8 mouse cellular contexts compared by ENCODE assay signal in the genomic region with DNA sequence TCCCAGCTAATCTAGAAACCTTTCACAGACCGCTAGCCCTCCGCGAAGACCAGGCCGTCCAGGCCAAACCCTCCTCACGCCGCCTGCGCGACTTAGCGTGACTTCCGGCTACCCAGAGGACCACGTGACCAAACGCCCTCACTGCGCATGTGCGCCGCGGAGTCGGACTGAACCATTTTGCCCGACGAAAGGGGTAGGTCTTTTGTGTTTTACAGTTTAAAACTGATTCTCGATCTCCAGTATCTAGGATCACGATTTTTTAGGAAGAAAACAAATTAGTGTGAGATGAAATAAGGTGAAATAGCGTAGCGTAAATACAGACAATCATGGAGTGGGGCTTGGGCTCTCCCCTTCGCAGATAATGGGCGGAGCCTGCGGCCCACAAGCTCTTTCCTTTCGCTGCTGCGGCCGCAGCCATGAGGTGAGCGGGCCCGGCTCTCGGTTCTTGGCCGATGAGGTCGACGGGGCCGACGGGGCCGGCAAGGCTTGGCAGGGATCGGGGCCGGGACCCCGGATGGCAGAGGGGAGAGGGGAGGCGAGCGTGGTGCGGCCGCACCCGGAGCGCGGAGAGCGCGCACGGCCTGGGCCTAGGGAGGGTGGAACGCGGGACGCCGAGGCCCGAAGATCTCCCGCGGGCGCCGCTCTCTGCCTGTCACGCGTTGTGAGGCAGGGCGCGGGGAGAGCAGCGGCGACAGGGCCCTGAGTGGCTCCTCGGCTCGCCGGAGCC. TPM values are rescaled to one million over a fixed set of nuclear protein-coding genes. Genes with fewer than 3 reads are reported as not detected.
DNase-seq lines count a peak whose midpoint lies in the region; ATAC-seq and TF ChIP-seq lines count a peak whose summit lies in the region.

TSS of gene Rpl19 (plus strand) at position 141 of the 727 bp plus-strand sequence.

- no peak for TF ChIP-seq CTCF in CH12.LX (conservative IDR thresholded peaks at IDR 0.05 in 1 of 2, IDR thresholded peaks at IDR 0.05 in 1 of 2; ENCODE audit: low read depth in 2 of 2, low read length in 2 of 2)
- TF ChIP-seq CTCF in heart, postnatal 0 days (IDR thresholded peaks at IDR 0.05; ENCODE audit: low read depth), result no peak
- no peak for TF ChIP-seq CTCF in testis, adult 2 months (IDR thresholded peaks at IDR 0.05; ENCODE audit: control insufficient read depth, insufficient read depth, insufficient replicate concordance, low read depth, low read length)

- no peaks in the 10 kb centered on the region for H3K9me3 ChIP-seq in CH12.LX (replicated peaks; ENCODE audit: low read length)
- H3K9me3 ChIP-seq in forebrain, embryonic 12.5 days, result no peaks in the 10 kb centered on the region
- H3K9me3 ChIP-seq in heart, postnatal 0 days (replicated peaks; ENCODE audit: control insufficient read depth, low read length), result no peaks in the 10 kb centered on the region
- no peaks in the 10 kb centered on the region for H3K9me3 ChIP-seq in liver, embryonic 16.5 days (replicated peaks; ENCODE audit: control insufficient read depth, low read length)
- no peaks in the 10 kb centered on the region for H3K9me3 ChIP-seq in neural tube, embryonic 13.5 days

- H3K36me3 ChIP-seq in CH12.LX (replicated peaks in 1 of 2; ENCODE audit: control insufficient read depth in 1 of 2, insufficient read depth in 1 of 2, low read length in 1 of 2), result peaks cover 33 to 37% of the 10 kb centered on the region in 2 experiments
- H3K36me3 ChIP-seq in forebrain, embryonic 12.5 days (replicated peaks), result peaks cover 33% of the 10 kb centered on the region
- H3K36me3 ChIP-seq in heart, postnatal 0 days (replicated peaks; ENCODE audit: control insufficient read depth, insufficient read depth, low read length), result peaks cover 32% of the 10 kb centered on the region
- peaks cover 27% of the 10 kb centered on the region for H3K36me3 ChIP-seq in liver, embryonic 16.5 days (ENCODE audit: control insufficient read depth, insufficient read depth)
- H3K36me3 ChIP-seq in neural tube, embryonic 13.5 days, result peaks cover 33% of the 10 kb centered on the region
- no peaks in the 10 kb centered on the region for H3K36me3 ChIP-seq in testis, adult 2 months (ENCODE audit: control insufficient read depth, insufficient read depth, low read length)

- peaks cover 23% of the 10 kb centered on the region for H3K79me2 ChIP-seq in CH12.LX (replicated peaks; ENCODE audit: control insufficient read depth, extremely low read depth, insufficient read depth, poor library complexity, severe bottlenecking)

- peaks cover 11 to 46% of the 10 kb centered on the region in 2 experiments for H3K4me1 ChIP-seq in CH12.LX (ENCODE audit: control insufficient read depth in 1 of 2, insufficient read depth in 2 of 2)
- peaks cover 36% of the 10 kb centered on the region for H3K4me1 ChIP-seq in forebrain, embryonic 12.5 days
- peaks cover 10% of the 10 kb centered on the region for H3K4me1 ChIP-seq in heart, postnatal 0 days (ENCODE audit: control insufficient read depth, insufficient read depth)
- H3K4me1 ChIP-seq in liver, embryonic 16.5 days (ENCODE audit: control insufficient read depth, low read depth, low read length), result peaks cover 18% of the 10 kb centered on the region
- H3K4me1 ChIP-seq in neural tube, embryonic 13.5 days (replicated peaks), result peaks cover 33% of the 10 kb centered on the region
- H3K4me1 ChIP-seq in testis, adult 2 months (ENCODE audit: control insufficient read depth, insufficient read depth, low read length), result peaks cover 11% of the 10 kb centered on the region

- in situ Hi-C loops in CH12.LX (cut with MboI; ENCODE audit: low pct_ligation_motif_present, low pct_unique_long_range_greater_than_20kb, low sequenced_read_pairs), result loop anchor here (5.0 kb wide), 2 partner anchors 34 to 56 kb away; no protein-coding TSS in a partner anchor

- dilution Hi-C loops in CH12.LX (cut with MboI; ENCODE audit: extremely low pct_ligation_motif_present, extremely low pct_unique_long_range_greater_than_20kb, low sequenced_read_pairs), result no loop called here

- peak within 1 kb of the TSS; percentile 69 for H3K27ac ChIP-seq in CH12.LX (ENCODE audit: insufficient read depth, low read depth)
- H3K27ac ChIP-seq in forebrain, embryonic 12.5 days, result peak within 1 kb of the TSS; percentile 86
- H3K27ac ChIP-seq in heart, postnatal 0 days (ENCODE audit: low read depth), result peak within 1 kb of the TSS; percentile 90
- H3K27ac ChIP-seq in liver, embryonic 16.5 days (ENCODE audit: low read length), result peak within 1 kb of the TSS; percentile 80
- peak within 1 kb of the TSS; percentile 92 for H3K27ac ChIP-seq in neural tube, embryonic 13.5 days (replicated peaks)
- peak within 1 kb of the TSS; percentile 93 for H3K27ac ChIP-seq in testis, adult 2 months (ENCODE audit: control insufficient read depth, insufficient read depth, low read depth, low read length)

- WGBS in forebrain, embryonic 12.5 days, result under 1% methylated on average over 69 of the region's 69 CpGs
- under 1% methylated on average over 65 of the region's 69 CpGs for WGBS in heart, postnatal 0 days
- WGBS in liver, embryonic 16.5 days (ENCODE audit: insufficient replicate concordance), result under 1% methylated on average over 68 of the region's 69 CpGs
- 2% methylated on average over 68 of the region's 69 CpGs for WGBS in neural tube, embryonic 13.5 days

- H3K9ac ChIP-seq in CH12.LX (ENCODE audit: insufficient read depth, low read depth), result peak within 1 kb of the TSS; percentile 94
- H3K9ac ChIP-seq in forebrain, embryonic 12.5 days, result peak within 1 kb of the TSS; percentile 99
- H3K9ac ChIP-seq in heart, postnatal 0 days (replicated peaks; ENCODE audit: low read depth, low read length), result peak within 1 kb of the TSS; percentile 98
- peak within 1 kb of the TSS; percentile 97 for H3K9ac ChIP-seq in liver, embryonic 16.5 days (ENCODE audit: low read depth, low read length)
- peak within 1 kb of the TSS; percentile 98 for H3K9ac ChIP-seq in neural tube, embryonic 13.5 days

- TF ChIP-seq RAD21 in CH12.LX (IDR thresholded peaks at IDR 0.05; ENCODE audit: low read depth, low read length), result no peak

- peak within 1 kb of the TSS; percentile 92 to 99 (median 98) for H3K4me3 ChIP-seq in CH12.LX (replicated peaks in 1 of 3; ENCODE audit: low read depth in 2 of 3, low read length in 2 of 3, poor library complexity in 1 of 3)
- peak within 1 kb of the TSS; percentile 99 for H3K4me3 ChIP-seq in forebrain, embryonic 12.5 days (replicated peaks)
- H3K4me3 ChIP-seq in heart, postnatal 0 days (ENCODE audit: low read depth, low read length), result peak within 1 kb of the TSS; percentile 85
- H3K4me3 ChIP-seq in liver, embryonic 16.5 days (ENCODE audit: low read depth, low read length), result peak within 1 kb of the TSS; percentile 98
- H3K4me3 ChIP-seq in neural tube, embryonic 13.5 days, result peak within 1 kb of the TSS; percentile 81
- H3K4me3 ChIP-seq in testis, adult 2 months (ENCODE audit: control insufficient read depth, low read depth, low read length), result peak within 1 kb of the TSS; percentile 99

- ATAC-seq in forebrain, embryonic 12.5 days (ENCODE audit: low FRiP score), result peak; percentile 75
- ATAC-seq in heart, postnatal 0 days (ENCODE audit: insufficient read depth, low read depth), result peak; percentile 81
- ATAC-seq in liver, embryonic 16.5 days (ENCODE audit: low read depth), result peak; percentile 81
- peak; percentile 55 for ATAC-seq in neural tube, embryonic 13.5 days (ENCODE audit: low read depth)

- DNase-seq in CH12.LX (ENCODE audit: extremely low read depth), result peak; percentile 90
- DNase-seq in c-Kit-positive CD71-positive TER-119-negative erythroid progenitor cells, embryonic 14.5 days (ENCODE audit: low read depth), result peak; percentile 86
- DNase-seq in heart, postnatal 0 days (ENCODE audit: low spot score), result peak; percentile 80
- peak; percentile 94 to 96 for DNase-seq in kidney, postnatal 4 days

- H3K4me2 ChIP-seq in CH12.LX (ENCODE audit: insufficient read depth, low read depth, poor library complexity, severe bottlenecking), result peak within 1 kb of the TSS; percentile 64
- peak within 1 kb of the TSS; percentile 93 for H3K4me2 ChIP-seq in forebrain, embryonic 12.5 days
- H3K4me2 ChIP-seq in heart, postnatal 0 days (ENCODE audit: low read depth, low read length), result peak within 1 kb of the TSS; percentile 77
- H3K4me2 ChIP-seq in liver, embryonic 16.5 days (ENCODE audit: low read depth, low read length), result peak within 1 kb of the TSS; percentile 94
- H3K4me2 ChIP-seq in neural tube, embryonic 13.5 days, result peak within 1 kb of the TSS; percentile 92

- TF ChIP-seq POLR2A in CH12.LX (IDR thresholded peaks at IDR 0.05; ENCODE audit: low read depth, low read length), result peak; percentile 97
- peak; percentile 97 for TF ChIP-seq POLR2A in testis, adult 2 months (IDR thresholded peaks at IDR 0.05; ENCODE audit: control insufficient read depth, low read depth, low read length)

- H3K27me3 ChIP-seq in CH12.LX (replicated peaks), result peaks cover 6% of the 10 kb centered on the region
- no peaks in the 10 kb centered on the region for H3K27me3 ChIP-seq in forebrain, embryonic 12.5 days
- no peaks in the 10 kb centered on the region for H3K27me3 ChIP-seq in heart, postnatal 0 days (ENCODE audit: control insufficient read depth, insufficient read depth, low read length)
- peaks cover 12% of the 10 kb centered on the region for H3K27me3 ChIP-seq in liver, embryonic 16.5 days (ENCODE audit: control insufficient read depth, insufficient read depth, low read depth, low read length)
- H3K27me3 ChIP-seq in neural tube, embryonic 13.5 days, result no peaks in the 10 kb centered on the region
- no peaks in the 10 kb centered on the region for H3K27me3 ChIP-seq in testis, adult 2 months (ENCODE audit: control insufficient read depth, insufficient read depth, low read length)

- TF ChIP-seq EP300 in CH12.LX (IDR thresholded peaks at IDR 0.05; ENCODE audit: low read length), result no peak
- peak; percentile 88 for TF ChIP-seq EP300 in heart, postnatal 0 days (IDR thresholded peaks at IDR 0.05; ENCODE audit: low read depth)

TF ChIP-seq in CH12.LX, 34 proteins besides CTCF, POLR2A, EP300 and RAD21 (continues in another document):
- peak; percentile 24; the same call in 1 of the 2 replicates for TF ChIP-seq RCOR1 (conservative IDR thresholded peaks at IDR 0.05; ENCODE audit: low read depth, low read length)
- peak; percentile 100 for TF ChIP-seq MAX (IDR thresholded peaks at IDR 0.05; ENCODE audit: low read length)
- no peak for TF ChIP-seq PAX5 (IDR thresholded peaks at IDR 0.05; ENCODE audit: low read length)
- TF ChIP-seq TBP (conservative IDR thresholded peaks at IDR 0.05; ENCODE audit: low read depth, low read length), result peak; percentile 97

RNA-seq across cellular contexts. Expression of gene Rpl19, which starts in this region (rescaled TPM):
- total RNA-seq in CH12.LX (2012; rRNA removed) (5,182 and 5,259 TPM in 2 replicates), CH12.LX (2014; rRNA removed) (3,446 and 3,465 TPM in 2 replicates)
- 2,949 and 3,228 TPM in 2 replicates for polyA plus RNA-seq in CH12.LX (2012; ENCODE audit: insufficient read length, low read depth)
- 737 and 747 TPM in 2 replicates for polyA plus RNA-seq in forebrain, embryonic 12.5 days (2016; fragmentation: Nextera tagmentation; extraction: Ambion mirVana)
- total RNA-seq in heart, postnatal 0 days (2014; rRNA removed; ENCODE audit: low replicate concordance), result 604 and 622 TPM in 2 replicates
- 588 TPM in 2 replicates for polyA plus RNA-seq in heart, postnatal 0 days (2015; fragmentation: Nextera tagmentation; extraction: Ambion mirVana)
- polyA plus RNA-seq in liver, embryonic 16.5 days (2015; fragmentation: Nextera tagmentation; extraction: Ambion mirVana), result 478 and 526 TPM in 2 replicates
- polyA plus RNA-seq in neural tube, embryonic 13.5 days (2015; fragmentation: Nextera tagmentation; extraction: Ambion mirVana), result 660 and 722 TPM in 2 replicates
- polyA plus RNA-seq in testis, adult 2 months (2012; rRNA removed), result 236 and 267 TPM in 2 replicates

Comparison
In these comparisons a context has a peak if more than half of its experiments do, and no peak if none do; other contexts are left out.
1. Peak in every context shown above with its lines: DNase-seq, ATAC-seq, H3K4me3 ChIP-seq and H3K27ac ChIP-seq.